Mouse (Mus musculus) ovary, adult 18-20 months (tissue): ENCODE data around the gene Olfr1247.
"Not testable (repeated sequence)": the region's sequence is repeated elsewhere in the genome, so short reads cannot be mapped to it uniquely, and the experiment has no call there.

Source experiments
- DNase-seq: peaks from one replicate; pipeline ENCODE4 v3.0.0; 2022; ENCODE audit warnings: low spot score, mixed read lengths

Gene Olfr1247

GRCm38 (mm10) chr2:89614030-89614429 is at the start of gene Olfr1247:
Gene Olfr1247 (minus strand): TSS chr2:89614130.
- DNase-seq: no peak

- DNase-seq: no peak
These were observed 47.4 kb upstream of the Olfr1247 start, which contains the start of gene Olfr1250 for GRCm38 (mm10) chr2:89661367-89661766. Gene Olfr1250 (minus strand): TSS chr2:89661467.

DNA sequence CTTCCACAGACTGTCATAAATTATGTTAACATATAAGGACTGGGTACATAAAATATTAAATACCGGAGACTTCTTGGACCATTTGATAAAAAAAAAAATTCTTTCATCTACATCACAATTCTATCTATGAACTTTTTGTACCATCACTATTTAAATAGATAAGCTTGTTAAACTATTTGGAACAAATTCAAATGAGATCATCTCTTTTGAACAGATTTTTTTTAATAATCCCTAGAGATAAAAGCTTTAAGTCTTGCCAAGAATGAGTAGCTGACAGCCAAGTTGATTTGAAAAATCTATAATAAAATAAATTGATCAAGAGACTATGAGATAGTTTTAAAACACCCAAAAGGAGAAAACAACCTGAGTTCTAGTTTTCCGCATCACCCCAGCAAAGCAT is 21.0 kb upstream of the Olfr1247 start, which contains the start of gene Olfr1249:
Gene Olfr1249, minus strand, starts transcription at position 101 of the 400 bp plus-strand sequence.
- no peak for DNase-seq

- not testable (repeated sequence) for DNase-seq
These were observed 4.2 kb upstream of the Olfr1247 start, which contains the start of gene Olfr1248 for GRCm38 (mm10) chr2:89618145-89618544. Gene Olfr1248 (minus strand): TSS chr2:89618245.

- no peak for DNase-seq
These were observed 20.9 kb downstream of the Olfr1247 start, which contains the start of gene Olfr1246 for GRCm38 (mm10) chr2:89593057-89593456. Gene Olfr1246 (minus strand): TSS chr2:89593157.

- no peak for DNase-seq
These were observed 35.6 kb downstream of the Olfr1247 start, which contains the start of gene Olfr1245 for GRCm38 (mm10) chr2:89578347-89578746. Gene Olfr1245 (minus strand): TSS chr2:89578447.

DNA sequence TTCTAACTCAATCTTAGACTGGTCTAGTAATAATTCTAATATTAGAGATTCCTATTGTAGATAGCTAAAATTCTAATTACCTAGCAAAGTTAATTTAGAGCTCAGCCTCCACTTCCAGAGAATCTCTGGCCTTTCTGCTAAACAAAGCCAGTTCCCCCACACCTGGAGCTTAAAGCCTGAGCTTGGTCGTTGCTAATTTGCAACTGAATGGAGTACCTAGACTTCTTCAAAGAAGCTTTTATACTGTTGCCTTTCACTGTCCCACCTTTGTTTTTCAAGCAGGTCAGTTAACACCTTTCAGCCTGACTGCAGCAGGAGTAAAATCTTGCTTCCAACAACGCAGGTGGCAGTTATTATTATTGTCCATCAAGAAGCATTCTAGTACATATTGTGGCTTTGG is 51.2 kb downstream of the Olfr1247 start:
- not testable (repeated sequence) for DNase-seq
